Mouse (Mus musculus): ENCODE results near the gene Rnf224.

Rnf224 gene

DNA sequence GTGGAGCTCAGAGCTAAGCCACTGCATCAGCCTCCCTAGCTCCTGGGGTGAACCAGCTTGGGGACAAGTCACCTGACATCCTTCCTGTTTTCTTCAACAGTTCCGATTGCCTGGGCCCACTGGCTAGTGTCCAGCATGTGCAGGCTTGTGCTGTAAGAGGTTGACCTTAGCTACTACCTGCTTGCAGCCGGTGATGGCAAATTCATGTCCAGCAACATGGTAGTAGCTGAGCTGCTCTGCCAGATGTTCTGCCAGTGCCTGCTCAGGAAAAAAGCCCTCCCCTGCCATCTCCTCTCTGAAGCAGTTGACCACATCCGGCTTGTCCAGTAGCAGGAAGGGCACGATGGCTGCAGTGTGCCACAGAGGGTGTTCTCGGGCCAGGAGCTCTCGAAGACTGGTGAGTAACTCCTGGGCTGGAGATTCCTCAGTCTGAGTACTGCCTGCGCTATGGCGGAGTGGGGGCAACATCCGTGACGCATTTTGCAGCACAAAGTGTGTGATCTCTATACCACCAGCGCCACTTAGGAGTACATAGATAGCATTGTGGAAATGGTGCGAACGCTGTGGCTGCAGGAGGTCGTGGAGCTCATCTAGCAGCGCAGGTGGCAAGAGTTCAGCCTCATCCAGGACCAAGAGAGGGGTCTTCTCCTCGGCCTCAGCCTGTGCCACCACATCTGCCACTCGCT lies 42.0 kb downstream of the Rnf224 start:
- no peak for DNase-seq (ENCODE audit: low spot score)

- DNase-seq (ENCODE audit: low spot score): no peak
Observed at GRCm38 (mm10) chr2:25194006-25194405, 42.6 kb downstream of the Rnf224 start.

- DNase-seq (ENCODE audit: low spot score): peak; percentile 88
Observed at GRCm38 (mm10) chr2:25193330-25193770, 43.2 kb downstream of the Rnf224 start.

GRCm38 (mm10) chr2:25187841-25188240 lies 48.7 kb downstream of the Rnf224 start:
- DNase-seq (ENCODE audit: low spot score): no peak

DNA sequence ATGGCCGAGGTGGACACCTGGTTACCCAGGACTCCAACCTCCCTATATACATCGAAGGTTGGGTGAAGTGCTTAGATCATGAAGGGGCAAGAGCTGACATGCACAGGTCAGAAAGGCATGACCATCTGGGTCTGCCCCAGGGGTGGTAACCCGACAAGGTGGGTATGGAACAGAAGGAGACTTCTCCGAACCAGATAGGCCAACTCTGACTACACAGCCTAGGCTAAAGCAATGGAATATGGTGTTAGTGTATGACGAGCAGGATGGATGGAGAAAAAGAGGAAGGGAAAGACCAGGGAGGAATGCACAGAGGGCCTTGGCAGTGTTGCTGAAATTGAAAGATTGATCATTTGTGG lies 50.0 kb downstream of the Rnf224 start:
- DNase-seq (ENCODE audit: low spot score): no peak

- peak; percentile 43 for DNase-seq (ENCODE audit: low spot score)
Observed at GRCm38 (mm10) chr2:25185625-25186574, 50.7 kb downstream of the Rnf224 start.

GRCm38 (mm10) chr2:25184496-25184895 lies 52.1 kb downstream of the Rnf224 start:
- DNase-seq (ENCODE audit: low spot score): no peak

Measured in layer of hippocampus, adult 11-12 months (tissue).